Mouse (Mus musculus) layer of hippocampus, adult 8-10 months (tissue): ENCODE results near the gene Fam76a. TPM values are rescaled to one million over a fixed set of nuclear protein-coding genes. Genes with fewer than 3 reads are reported as not detected.

Source experiments
- DNase-seq, 2 experiments: peaks; one replicate each; pipeline ENCODE4 v3.0.0; 2022; ENCODE audit warnings: low spot score in 2 of 2
- total RNA-seq, 4 experiments: library from RNA; stranded (reverse); gene quantifications; 2 replicates each; pipeline ENCODE4 v1.2.4; 2022

Gene Fam76a
- total RNA-seq, result 10 to 100 TPM; 47.4 to 67.7 (median 53.2) TPM

- peak; percentile 100 for DNase-seq
These were observed at the start of gene Fam76a for GRCm38 (mm10) chr4:132922558-132923008. Gene Fam76a (minus strand): TSS chr4:132922558.

GRCm38 (mm10) chr4:132972101-132972500 lies 49.7 kb upstream of the Fam76a start:
- no peak for DNase-seq

GRCm38 (mm10) chr4:132971601-132972000 lies 49.2 kb upstream of the Fam76a start:
- DNase-seq, result no peak

GRCm38 (mm10) chr4:132968105-132968938 lies 46.0 kb upstream of the Fam76a start:
- no peak for DNase-seq

GRCm38 (mm10) chr4:132964473-132964872 lies 42.1 kb upstream of the Fam76a start:
- DNase-seq, result no peak

GRCm38 (mm10) chr4:132964064-132964463 lies 41.7 kb upstream of the Fam76a start:
- no peak for DNase-seq

GRCm38 (mm10) chr4:132963436-132963835 lies 41.1 kb upstream of the Fam76a start:
- DNase-seq, result no peak

- DNase-seq, result no peak
These were observed 40.3 kb upstream of the Fam76a start for GRCm38 (mm10) chr4:132962628-132963027.

- no peak for DNase-seq
These were observed 39.5 kb upstream of the Fam76a start for GRCm38 (mm10) chr4:132961866-132962265.

GRCm38 (mm10) chr4:132960864-132961639 lies 38.7 kb upstream of the Fam76a start:
- no peak for DNase-seq

GRCm38 (mm10) chr4:132960313-132960712 lies 38.0 kb upstream of the Fam76a start:
- no peak for DNase-seq

GRCm38 (mm10) chr4:132959679-132960045 lies 37.3 kb upstream of the Fam76a start:
- no peak for DNase-seq

GRCm38 (mm10) chr4:132958741-132959678 lies 36.7 kb upstream of the Fam76a start:
- DNase-seq, result no peak

- no peak for DNase-seq
These were observed 33.0 kb upstream of the Fam76a start for GRCm38 (mm10) chr4:132955395-132955791.

- DNase-seq, result no peak
These were observed 32.4 kb upstream of the Fam76a start for GRCm38 (mm10) chr4:132954530-132955394.

GRCm38 (mm10) chr4:132950999-132951398 lies 28.6 kb upstream of the Fam76a start:
- DNase-seq, result no peak

GRCm38 (mm10) chr4:132949882-132950532 lies 27.6 kb upstream of the Fam76a start:
- no peak for DNase-seq

- DNase-seq, result peak in 1 of 2 experiments; percentile 39
These were observed 24.0 kb upstream of the Fam76a start for GRCm38 (mm10) chr4:132946047-132947001.
